Mouse (Mus musculus) layer of hippocampus, postnatal 36 days (tissue): Measurements from ENCODE around the gene Amigo3. TPM values are rescaled to one million over a fixed set of nuclear protein-coding genes. Genes with fewer than 3 reads are reported as not detected.
A peak's percentile ranks its signal among the peaks of the same experiment; 100 is the strongest.

Source experiments
- DNase-seq, 2 experiments: peaks; one replicate each; pipeline ENCODE4 v3.0.0; 2022
- microRNA-seq, 2 experiments: library from miRNA; unstranded; fragments of <30 nt; microRNA quantifications; one replicate each; pipeline ENCODE4 v1.2.0; 2021
- total RNA-seq, 2 experiments: library from RNA; stranded (reverse); gene quantifications; 2 replicates each; pipeline ENCODE4 v1.2.3; 2021

Gene Amigo3
- total RNA-seq, 2 experiments from 2014 or later, result 1.8 to 2.6 TPM

- no peak for DNase-seq
Measured at GRCm38 (mm10) chr9:108085261-108085660, 32.3 kb downstream of the Amigo3 start.

DNA sequence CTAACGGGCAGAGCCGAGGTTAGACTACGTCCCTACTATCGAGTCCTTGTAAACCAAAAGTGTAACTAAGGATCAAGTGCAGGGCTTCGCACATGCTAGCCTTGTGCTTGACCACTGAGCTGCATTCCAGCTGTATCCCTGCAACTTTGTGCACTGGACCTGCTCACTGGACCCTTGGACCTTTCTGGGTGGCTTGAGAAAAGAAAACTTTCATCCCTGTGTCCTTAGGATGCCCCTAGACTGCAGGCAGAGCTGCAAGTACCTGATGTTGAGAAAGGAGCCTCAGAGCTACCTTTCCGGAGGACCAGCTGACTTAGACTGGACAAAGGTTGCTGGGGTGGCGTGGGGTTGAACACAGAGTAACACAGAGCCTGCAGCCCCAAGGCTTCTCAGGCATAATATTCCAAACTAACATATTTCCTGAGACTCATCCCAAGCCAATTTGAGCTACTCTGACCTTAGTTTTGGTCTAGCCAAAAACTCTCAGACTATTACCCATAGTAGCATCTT lies 37.7 kb downstream of the Amigo3 start:
- DNase-seq, result no peak

DNA sequence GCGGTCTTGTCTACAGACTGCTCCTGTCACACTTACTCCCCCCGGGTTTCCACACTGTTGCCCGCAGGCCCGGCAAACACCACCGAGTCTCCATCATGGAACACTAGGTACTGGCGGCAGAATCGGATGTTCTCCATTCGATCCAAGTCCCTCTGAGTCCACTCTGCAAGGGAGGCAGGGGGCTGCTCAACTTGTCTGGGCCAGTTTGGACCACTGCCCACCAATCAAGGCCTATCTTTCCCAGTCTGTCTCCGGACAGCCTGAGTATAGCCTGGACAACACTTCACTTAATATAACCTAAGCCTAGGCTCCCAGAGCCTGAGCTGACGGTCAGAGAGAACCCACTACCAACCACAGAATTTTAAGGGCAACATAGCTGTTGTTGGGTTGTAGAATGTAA lies 40.6 kb downstream of the Amigo3 start:
- no peak for DNase-seq

- DNase-seq, result peak; percentile 84 to 86
Measured at GRCm38 (mm10) chr9:108094184-108094941, 41.4 kb downstream of the Amigo3 start, which contains the start of gene Apeh. Gene Apeh, minus strand, starts transcription at chr9:108094606.

DNA sequence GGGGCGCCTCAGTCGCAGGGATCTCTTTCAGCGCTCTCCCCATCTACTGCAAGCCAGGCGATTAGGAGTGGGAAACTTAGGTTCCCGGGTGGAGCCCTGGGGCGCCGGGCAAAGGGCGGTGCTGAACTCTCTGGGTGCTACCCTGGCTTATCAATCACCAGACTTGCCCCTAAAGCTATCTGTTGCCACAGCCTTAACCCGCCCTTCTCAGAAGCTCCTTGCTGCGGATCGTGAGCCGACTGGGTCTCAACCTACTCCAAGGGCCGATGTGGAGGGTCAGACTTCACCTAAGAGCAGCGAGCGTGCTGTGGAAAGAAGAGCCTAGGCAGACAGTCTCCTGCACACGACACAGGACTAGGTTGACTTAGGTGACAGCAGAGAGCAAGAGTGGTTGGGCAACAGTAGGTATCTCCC lies 42.0 kb downstream of the Amigo3 start:
- DNase-seq, result no peak

DNA sequence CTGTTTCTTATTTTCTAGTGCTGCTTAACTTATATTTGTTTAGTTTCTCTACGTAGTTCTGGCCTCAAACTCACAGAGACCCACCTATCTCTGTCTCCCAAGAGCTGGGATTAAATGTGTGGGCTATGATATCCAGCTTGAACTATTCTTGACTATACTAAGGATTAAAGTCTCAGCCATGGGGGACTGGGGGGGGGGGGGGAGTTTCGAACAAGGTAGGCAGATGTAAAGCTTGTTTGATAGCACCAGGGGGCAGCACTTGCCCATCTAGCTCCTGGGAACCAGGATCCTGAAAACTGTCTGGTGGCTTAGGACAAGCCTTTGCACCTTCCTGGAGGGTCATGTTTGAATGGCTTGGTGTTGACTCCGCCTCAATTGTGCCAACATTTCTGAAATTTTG lies 42.6 kb downstream of the Amigo3 start:
- no peak for DNase-seq

GRCm38 (mm10) chr9:108095949-108096712 lies 43.2 kb downstream of the Amigo3 start:
- DNase-seq, result no peak

DNA sequence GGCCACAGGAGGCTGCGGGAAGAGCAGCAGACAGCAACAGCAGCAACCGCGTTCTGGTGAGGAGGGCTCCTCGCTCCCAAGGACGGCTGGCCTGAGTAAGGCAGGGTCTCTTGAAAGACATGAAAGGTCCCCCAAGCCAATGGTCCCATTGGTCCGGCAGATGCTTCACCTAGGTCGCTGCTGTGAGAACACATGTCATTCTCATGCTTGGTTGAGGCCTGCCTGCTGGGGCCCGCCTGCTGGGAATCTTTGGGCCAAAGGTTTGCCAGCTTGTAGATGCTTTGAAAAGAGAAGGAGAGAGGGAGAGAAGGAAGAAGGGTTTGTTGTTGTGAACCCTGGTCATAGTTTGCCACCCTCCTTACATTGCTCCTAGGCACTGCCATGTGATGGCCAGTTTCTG lies 46.7 kb downstream of the Amigo3 start:
- no peak for DNase-seq

GRCm38 (mm10) chr9:108104766-108105548 lies 52.0 kb downstream of the Amigo3 start:
- no peak for DNase-seq

Small RNA genes lying within 50 kb of the gene (microRNA-seq; reads per million reads assigned to microRNA genes)
- gene Gm47303, result 0 reads per million in 2 experiments
- 0 reads per million in 2 experiments for gene Mir7088

Other genes starting within 250 kb of the Amigo3 start
- 10 to 100 TPM; 58.4 to 72.0 TPM for gene Rbm6, start 179.9 kb upstream of the Amigo3 start, total RNA-seq
- 10 to 100 TPM; 23.0 to 25.5 TPM for gene Mon1a, start 165.0 kb upstream of the Amigo3 start, total RNA-seq
- gene Mst1r, start 146.3 kb upstream of the Amigo3 start, total RNA-seq, result 1 to 10 TPM; 1.6 to 1.7 TPM
- not detected for gene Actl11, start 124.7 kb upstream of the Amigo3 start, total RNA-seq
- 100 to 1,000 TPM; 510 to 566 TPM for gene Camkv, start 117.5 kb upstream of the Amigo3 start, total RNA-seq
- 10 to 100 TPM; 28.2 to 29.2 TPM for gene Traip, start 103.0 kb upstream of the Amigo3 start, total RNA-seq
- gene Uba7, start 77.7 kb upstream of the Amigo3 start, total RNA-seq, result 1 to 10 TPM; 4.6 to 5.2 TPM
- 1 to 10 TPM; 1.2 to 2.3 TPM for gene Gm20661, start 70.1 kb upstream of the Amigo3 start, total RNA-seq
- 10 to 100 TPM; 10.3 to 10.6 TPM for gene Inka1, start 67.3 kb upstream of the Amigo3 start, total RNA-seq
- gene Cdhr4, start 60.7 kb upstream of the Amigo3 start, total RNA-seq, result 1 to 10 TPM; 3.7 to 5.5 TPM
- 1 to 10 TPM; 1.6 to 3.8 TPM for gene Gm20662, start 56.8 kb upstream of the Amigo3 start, total RNA-seq
- 100 to 1,000 TPM; 223 to 238 TPM for gene Ip6k1, start 50.7 kb upstream of the Amigo3 start, total RNA-seq
- gene Gmppb, start 3.9 kb upstream of the Amigo3 start, total RNA-seq, result 10 to 100 TPM; 16.9 to 17.5 TPM
- not detected for gene Mst1, start 27.3 kb downstream of the Amigo3 start, total RNA-seq
- gene Rnf123, start 30.2 kb downstream of the Amigo3 start, total RNA-seq, result 100 to 1,000 TPM; 104 to 110 TPM
- 10 to 100 TPM; 31.1 to 37.6 TPM for gene Apeh, start 41.4 kb downstream of the Amigo3 start, total RNA-seq
- 100 to 1,000 TPM; 216 to 234 TPM for gene Bsn, start 137.2 kb downstream of the Amigo3 start, total RNA-seq
- gene Dag1, start 210.8 kb downstream of the Amigo3 start, total RNA-seq, result 10 to 100 TPM; 77.8 to 82.4 TPM
- 100 to 1,000 TPM in 1 of 2 experiments, 10 to 100 TPM in 1; 96.7 to 118 TPM for gene Nicn1, start 237.3 kb downstream of the Amigo3 start, total RNA-seq
- gene Amt, start 243.7 kb downstream of the Amigo3 start, total RNA-seq, result 10 to 100 TPM; 34.9 to 36.2 TPM